17 mouse cellular contexts compared by ENCODE assay signal in genomic region chr4:129303401-129303800, GRCm38 (mm10). TPM values are rescaled to one million over a fixed set of nuclear protein-coding genes. Genes with fewer than 3 reads are reported as not detected.
DNase-seq lines count a peak whose midpoint lies in the region; ATAC-seq lines count a peak whose summit lies in the region.
"Had no signal": no experiment of that assay in that cellular context is flagged by ENCODE, and none has a peak within 500 bp of the region (broad histone marks: within the 10 kb centered on the region; RNA-seq: fewer than 3 reads in every experiment).

No protein-coding gene starts in this region.

- no peak overlapping the region for H3K9ac ChIP-seq in kidney, embryonic 14.5 days (ENCODE audit: low read depth, low read length)
- H3K9ac ChIP-seq: limb, embryonic 15.5 days; neural tube, embryonic 13.5 days had no signal

- H3K9me3 ChIP-seq in kidney, embryonic 14.5 days (ENCODE audit: control insufficient read depth, low read length) = no peaks in the 10 kb centered on the region
- H3K9me3 ChIP-seq: limb, embryonic 15.5 days; neural tube, embryonic 13.5 days had no signal

- no peaks in the 10 kb centered on the region for H3K27me3 ChIP-seq in kidney, embryonic 14.5 days (ENCODE audit: control insufficient read depth, insufficient read depth, low read length)
- H3K27me3 ChIP-seq: CH12.LX; limb, embryonic 15.5 days; neural tube, embryonic 13.5 days had no signal

- WGBS in kidney, embryonic 14.5 days = 51% methylated on average over 5 of the region's 5 CpGs

- no peak overlapping the region for H3K4me3 ChIP-seq in kidney, embryonic 14.5 days (ENCODE audit: low read length)
- H3K4me3 ChIP-seq: limb, embryonic 15.5 days; megakaryocyte, embryonic 14.5 days; neural tube, embryonic 13.5 days had no signal

- peaks cover 28% of the 10 kb centered on the region for H3K36me3 ChIP-seq in kidney, embryonic 14.5 days (ENCODE audit: control insufficient read depth, insufficient read depth, low read length)

- peak; percentile 14 for DNase-seq in adrenal gland, postnatal 14 days
- DNase-seq in adrenal gland, postnatal 10 days = no peak
- DNase-seq in kidney, adult 8-10 months = no peak
- DNase-seq in R1 (ENCODE audit: low read depth, low spot score) = peak; percentile 18
- DNase-seq in mesoderm, embryonic 11.5 days (ENCODE audit: low read depth, low spot score) = peak; percentile 25
- no peak for DNase-seq in thymus, postnatal 25 days
- no peak for DNase-seq in cerebellum, postnatal 36 days
- DNase-seq: cerebellum, adult 9-11 months; layer of hippocampus, adult 9-11 months; lung, postnatal 10 days; right cerebral cortex, postnatal 14 days; thymus, postnatal 36 days had no signal

- H3K4me2 ChIP-seq in kidney, embryonic 14.5 days (replicated peaks; ENCODE audit: low read depth, low read length) = no peak overlapping the region
- H3K4me2 ChIP-seq: limb, embryonic 15.5 days; neural tube, embryonic 13.5 days had no signal

- 0 out of 2 replicates have a peak, but pooled peaks cover 5% of the 10 kb centered on the region for H3K4me1 ChIP-seq in kidney, embryonic 14.5 days (ENCODE audit: control insufficient read depth, insufficient read depth, low read length)
- H3K4me1 ChIP-seq: limb, embryonic 15.5 days had no signal

- peak; percentile 34; the same call in 1 of the 2 replicates for ATAC-seq in kidney, embryonic 14.5 days (ENCODE audit: low FRiP score, low TSS enrichment)

- H3K27ac ChIP-seq in kidney, embryonic 14.5 days (ENCODE audit: low read depth, low read length) = no peak overlapping the region
- H3K27ac ChIP-seq: limb, embryonic 15.5 days; neural tube, embryonic 13.5 days had no signal

RNA-seq across cellular contexts. Expression of gene Sync, which starts 16.0 kb away (rescaled TPM):
- 1.7 and 2.5 TPM in 2 replicates for total RNA-seq in adrenal gland, postnatal 14 days (2021)
- 1 to 10 TPM; 4.2 to 7.4 TPM for total RNA-seq in adrenal gland, postnatal 10 days (2021)
- polyA plus RNA-seq in kidney, embryonic 14.5 days (2014; fragmentation: Nextera tagmentation; extraction: Ambion mirVana) = 0.63 and 0.84 TPM in 2 replicates
- total RNA-seq: CH12.LX had no signal

RNA-seq across cellular contexts. Expression of gene Rbbp4, which starts 31.8 kb away (rescaled TPM):
- total RNA-seq in adrenal gland, postnatal 14 days (2021) = 122 and 139 TPM in 2 replicates
- 100 to 1,000 TPM; 142 to 146 TPM for total RNA-seq in adrenal gland, postnatal 10 days (2021)
- 421 and 437 TPM in 2 replicates for polyA plus RNA-seq in kidney, embryonic 14.5 days (2014; fragmentation: Nextera tagmentation; extraction: Ambion mirVana)

RNA-seq across cellular contexts. Expression of gene Zbtb8os, which starts 32.1 kb away (rescaled TPM):
- total RNA-seq in adrenal gland, postnatal 14 days (2021) = 42.2 and 46.4 TPM in 2 replicates
- total RNA-seq in adrenal gland, postnatal 10 days (2021) = 10 to 100 TPM; 41.1 to 41.5 TPM
- polyA plus RNA-seq in kidney, embryonic 14.5 days (2014; fragmentation: Nextera tagmentation; extraction: Ambion mirVana) = 50.2 and 70.1 TPM in 2 replicates

RNA-seq across cellular contexts. Expression of gene C77080, which starts 42.2 kb away (rescaled TPM):
- total RNA-seq in adrenal gland, postnatal 14 days (2021) = 14.5 and 16.5 TPM in 2 replicates
- 10 to 100 TPM; 16.5 to 16.6 TPM for total RNA-seq in adrenal gland, postnatal 10 days (2021)
- 7.3 and 7.8 TPM in 2 replicates for polyA plus RNA-seq in kidney, embryonic 14.5 days (2014; fragmentation: Nextera tagmentation; extraction: Ambion mirVana)

Comparison
In these comparisons a context has a peak if more than half of its experiments do, and no peak if none do; other contexts are left out.
1. DNase-seq: peak in adrenal gland, postnatal 14 days (single experiment), R1 (single experiment) and mesoderm, embryonic 11.5 days (single experiment); none in adrenal gland, postnatal 10 days (single experiment), kidney, adult 8-10 months (0 of 2), thymus, postnatal 25 days (single experiment) and cerebellum, postnatal 36 days (0 of 2).